Mouse (Mus musculus): ENCODE measurements around the gene Stk32b. TPM values are rescaled to one million over a fixed set of nuclear protein-coding genes. Genes with fewer than 3 reads are reported as not detected.

The Stk32b gene
- polyA plus RNA-seq, 1 experiment from 2014 or later, result 11.6 TPM

DNA sequence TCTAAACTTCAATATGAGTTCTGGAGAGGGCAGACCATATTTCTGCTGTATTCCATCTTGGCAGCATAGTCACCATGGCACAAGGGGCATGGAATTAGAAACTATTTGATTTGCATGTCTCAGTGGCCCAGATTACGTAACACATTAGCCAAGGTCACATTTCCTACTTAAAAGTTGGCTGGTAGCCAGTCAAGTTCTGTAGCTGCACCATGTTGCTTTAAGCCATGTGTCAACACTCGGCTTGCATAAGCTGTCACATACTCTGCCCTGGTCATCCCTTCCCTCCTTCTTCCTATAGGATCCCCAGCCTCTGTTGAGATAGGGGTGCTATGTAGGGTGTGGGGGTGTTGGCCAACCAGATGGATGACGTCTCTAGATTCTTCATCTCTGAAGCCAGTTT lies 196.5 kb downstream of the Stk32b start:
- H3K4me3 ChIP-seq (ENCODE audit: low read depth, low read length), result no peak overlapping the region
- H3K27me3 ChIP-seq (ENCODE audit: control insufficient read depth, insufficient read depth, low read length), result no peaks in the 10 kb centered on the region
- no peaks in the 10 kb centered on the region for H3K36me3 ChIP-seq (ENCODE audit: control insufficient read depth, insufficient read depth, low read length)
- 86% methylated on average over 3 of the region's 3 CpGs for WGBS
- no peaks in the 10 kb centered on the region for H3K4me1 ChIP-seq (ENCODE audit: control insufficient read depth, insufficient read depth, low read length)
- DNase-seq (ENCODE audit: low spot score) (no peak), ATAC-seq (ENCODE audit: insufficient read depth, low FRiP score, low TSS enrichment) (no peak)
- no peaks in the 10 kb centered on the region for H3K9me3 ChIP-seq (ENCODE audit: control insufficient read depth, low read length)
- H3K4me2 ChIP-seq (ENCODE audit: low read depth), result no peak overlapping the region
- no peak overlapping the region for H3K9ac ChIP-seq (ENCODE audit: low read length)
- no peak overlapping the region for H3K27ac ChIP-seq (ENCODE audit: low read depth, low read length)

DNA sequence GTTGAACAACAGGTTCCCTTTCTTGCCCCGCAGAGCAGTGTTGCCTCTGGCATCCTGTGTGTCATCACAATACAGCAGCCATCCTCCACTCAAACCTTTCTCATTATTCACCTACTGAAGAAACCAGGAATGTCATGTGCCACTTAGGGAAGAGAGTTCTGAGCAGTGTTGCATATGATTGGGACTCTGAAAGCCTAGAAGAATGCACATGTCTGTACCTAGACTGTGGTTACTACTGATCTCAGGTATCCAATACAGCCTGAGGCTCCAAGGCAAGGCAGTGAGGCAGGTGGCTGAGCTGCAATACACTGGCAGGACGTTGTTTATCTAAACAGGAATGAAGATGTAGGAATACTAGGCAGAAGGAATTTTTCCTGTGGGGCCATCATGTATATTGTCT lies 204.5 kb downstream of the Stk32b start:
- DNase-seq (ENCODE audit: low spot score), result no peak

DNA sequence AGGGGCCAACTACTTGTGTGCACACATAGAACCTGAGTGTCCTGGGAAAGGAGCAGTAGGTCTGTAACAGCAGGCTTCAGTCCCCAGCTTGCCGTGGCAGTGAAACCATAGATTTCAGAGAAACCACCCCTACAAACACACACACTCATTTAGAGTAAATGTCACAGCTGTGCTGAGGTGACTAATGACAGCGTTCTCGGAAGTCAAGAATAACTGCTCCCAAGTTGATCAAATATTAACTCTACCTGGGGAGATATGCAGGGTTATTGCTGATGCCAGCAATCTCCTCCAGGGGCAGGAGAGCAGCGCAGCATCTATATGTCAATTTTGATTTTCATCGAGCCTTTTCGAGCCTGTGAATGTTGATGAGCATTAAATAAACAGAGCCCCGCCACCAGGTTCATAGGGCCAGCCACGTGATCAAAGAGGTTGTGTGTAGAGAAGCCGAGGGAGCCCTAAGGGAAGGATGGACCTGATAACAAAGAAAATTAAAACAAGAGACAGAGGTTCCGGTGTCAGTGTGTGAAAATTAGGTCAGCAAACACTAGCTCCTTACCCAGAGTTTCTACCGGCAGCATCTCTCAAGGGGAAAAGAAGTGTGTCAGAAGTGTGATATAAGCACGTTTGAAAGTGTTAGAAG lies 210.0 kb downstream of the Stk32b start:
- Histone ChIP-seq H3K4me3 (ENCODE audit: low read depth, low read length) (no peak overlapping the region), H3K4me1 (ENCODE audit: control insufficient read depth, insufficient read depth, low read length) (no peaks in the 10 kb centered on the region), H3K9ac (ENCODE audit: low read length) (no peak overlapping the region), H3K27ac (ENCODE audit: low read depth, low read length) (no peak overlapping the region), H3K9me3 (ENCODE audit: control insufficient read depth, low read length) (no peaks in the 10 kb centered on the region), H3K36me3 (ENCODE audit: control insufficient read depth, insufficient read depth, low read length) (no peaks in the 10 kb centered on the region), H3K27me3 (ENCODE audit: control insufficient read depth, insufficient read depth, low read length) (no peaks in the 10 kb centered on the region), H3K4me2 (ENCODE audit: low read depth) (no peak overlapping the region)
- DNase-seq (ENCODE audit: low spot score) (no peak), ATAC-seq (ENCODE audit: insufficient read depth, low FRiP score, low TSS enrichment) (no peak)
- 75% methylated on average over 12 of the region's 12 CpGs for WGBS

More for the DNA sequence above, 204.5 kb downstream of the Stk32b start:
- H3K4me2 ChIP-seq (ENCODE audit: low read depth), result no peak overlapping the region
- no peaks in the 10 kb centered on the region for H3K4me1 ChIP-seq (ENCODE audit: control insufficient read depth, insufficient read depth, low read length)
- no peaks in the 10 kb centered on the region for H3K9me3 ChIP-seq (ENCODE audit: control insufficient read depth, low read length)
- H3K36me3 ChIP-seq (ENCODE audit: control insufficient read depth, insufficient read depth, low read length), result no peaks in the 10 kb centered on the region
- H3K4me3 ChIP-seq (ENCODE audit: low read depth, low read length), result no peak overlapping the region
- H3K27me3 ChIP-seq (ENCODE audit: control insufficient read depth, insufficient read depth, low read length), result no peaks in the 10 kb centered on the region
- H3K9ac ChIP-seq (ENCODE audit: low read length), result no peak overlapping the region
- ATAC-seq (ENCODE audit: insufficient read depth, low FRiP score, low TSS enrichment), result no peak
- WGBS, result 46% methylated on average over 2 of the region's 2 CpGs
- no peak overlapping the region for H3K27ac ChIP-seq (ENCODE audit: low read depth, low read length)

DNA sequence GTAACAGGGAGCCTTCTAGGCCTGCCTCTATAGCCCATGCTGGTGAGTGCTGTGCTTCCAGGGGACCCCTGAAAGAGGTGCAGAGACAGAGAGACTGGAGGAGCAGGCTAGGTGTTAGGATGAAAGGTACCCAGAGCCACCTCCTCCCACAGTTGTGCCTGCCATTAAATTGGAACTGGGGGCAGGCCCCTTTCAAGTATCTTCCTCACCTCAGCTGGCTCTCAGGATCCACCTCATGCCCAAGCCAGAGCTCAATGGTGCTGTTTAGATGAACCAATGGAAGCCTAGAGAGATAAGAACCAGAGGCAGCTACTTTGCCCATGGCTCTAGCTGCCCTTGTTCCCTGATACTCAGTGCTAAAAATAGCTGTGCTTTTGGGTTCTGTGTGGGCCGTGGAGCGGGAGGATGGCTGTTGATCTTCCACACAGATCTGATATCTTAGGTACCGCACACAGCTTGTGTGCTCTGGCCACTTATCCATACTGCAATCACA lies 221.9 kb downstream of the Stk32b start:
- ATAC-seq (ENCODE audit: insufficient read depth, low FRiP score, low TSS enrichment) (no peak), DNase-seq (ENCODE audit: low spot score) (no peak)
- 90% methylated on average over 3 of the region's 3 CpGs for WGBS
- no peaks in the 10 kb centered on the region for H3K27me3 ChIP-seq (ENCODE audit: control insufficient read depth, insufficient read depth, low read length)
- no peaks in the 10 kb centered on the region for H3K4me1 ChIP-seq (ENCODE audit: control insufficient read depth, insufficient read depth, low read length)
- no peak overlapping the region for H3K27ac ChIP-seq (ENCODE audit: low read depth, low read length)
- no peak overlapping the region for H3K4me3 ChIP-seq (ENCODE audit: low read depth, low read length)
- no peaks in the 10 kb centered on the region for H3K36me3 ChIP-seq (ENCODE audit: control insufficient read depth, insufficient read depth, low read length)
- H3K9ac ChIP-seq (ENCODE audit: low read length), result no peak overlapping the region
- no peak overlapping the region for H3K4me2 ChIP-seq (ENCODE audit: low read depth)
- no peaks in the 10 kb centered on the region for H3K9me3 ChIP-seq (ENCODE audit: control insufficient read depth, low read length)

DNA sequence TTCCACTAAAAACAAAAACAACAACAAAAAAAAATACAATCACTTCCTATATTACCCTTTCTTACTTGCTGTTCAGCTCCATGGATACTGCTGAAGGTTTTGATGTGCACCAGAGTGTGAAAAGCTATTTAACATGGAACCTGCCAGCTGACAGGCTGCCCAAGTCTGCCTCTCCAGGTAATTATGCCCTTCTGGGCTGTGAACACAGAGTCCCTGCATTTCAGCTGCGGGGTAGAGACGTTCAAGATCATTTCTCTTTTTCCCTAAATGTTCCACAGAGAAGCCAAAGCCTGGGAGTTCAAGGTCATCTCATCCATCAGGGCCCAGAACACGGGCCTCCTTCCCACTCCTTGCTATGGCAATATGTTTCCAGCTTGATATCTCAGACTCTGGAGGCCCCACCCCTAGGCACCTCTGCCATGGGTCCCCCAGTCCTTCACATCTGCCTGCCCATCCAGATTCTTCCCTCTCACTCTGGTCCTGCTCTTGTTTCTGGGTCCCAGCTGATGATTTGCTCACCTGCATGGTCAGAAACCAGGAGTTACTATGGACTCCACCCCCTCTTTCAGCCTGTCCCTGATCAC lies 244.9 kb downstream of the Stk32b start:
- Histone ChIP-seq H3K4me2 (ENCODE audit: low read depth) (no peak overlapping the region), H3K27me3 (ENCODE audit: control insufficient read depth, insufficient read depth, low read length) (no peaks in the 10 kb centered on the region), H3K4me3 (ENCODE audit: low read depth, low read length) (no peak overlapping the region), H3K9me3 (ENCODE audit: control insufficient read depth, low read length) (no peaks in the 10 kb centered on the region), H3K9ac (ENCODE audit: low read length) (no peak overlapping the region), H3K27ac (ENCODE audit: low read depth, low read length) (no peak overlapping the region), H3K4me1 (ENCODE audit: control insufficient read depth, insufficient read depth, low read length) (no peaks in the 10 kb centered on the region), H3K36me3 (ENCODE audit: control insufficient read depth, insufficient read depth, low read length) (no peaks in the 10 kb centered on the region)
- WGBS, result 70% methylated on average over 3 of the region's 3 CpGs
- DNase-seq (ENCODE audit: low spot score), result no peak
- ATAC-seq (ENCODE audit: insufficient read depth, low FRiP score, low TSS enrichment), result no peak

DNA sequence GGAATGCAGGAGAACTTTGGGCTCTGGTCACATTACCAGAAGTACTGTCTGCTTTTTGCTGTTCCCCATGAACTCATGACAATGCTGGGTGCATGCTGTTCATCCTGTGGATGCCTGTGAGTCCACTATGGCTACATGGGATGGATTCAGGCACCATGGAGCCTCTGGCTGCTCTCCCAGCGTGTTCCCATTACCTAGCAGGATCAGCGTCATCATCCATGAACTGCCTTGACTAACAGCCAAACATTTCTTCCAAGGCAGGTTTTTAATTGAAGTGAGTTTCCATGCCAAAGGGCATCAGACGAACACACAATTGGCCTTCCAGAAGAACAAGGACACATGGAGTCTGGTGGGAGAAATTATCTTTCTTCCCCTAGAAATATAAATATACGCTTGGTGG lies 245.4 kb downstream of the Stk32b start:
- ATAC-seq (ENCODE audit: insufficient read depth, low FRiP score, low TSS enrichment) (no peak), DNase-seq (ENCODE audit: low spot score) (no peak)
- Histone ChIP-seq H3K27me3 (ENCODE audit: control insufficient read depth, insufficient read depth, low read length) (no peaks in the 10 kb centered on the region), H3K4me1 (ENCODE audit: control insufficient read depth, insufficient read depth, low read length) (no peaks in the 10 kb centered on the region), H3K4me3 (ENCODE audit: low read depth, low read length) (no peak overlapping the region), H3K9me3 (ENCODE audit: control insufficient read depth, low read length) (no peaks in the 10 kb centered on the region), H3K27ac (ENCODE audit: low read depth, low read length) (no peak overlapping the region), H3K4me2 (ENCODE audit: low read depth) (no peak overlapping the region), H3K36me3 (ENCODE audit: control insufficient read depth, insufficient read depth, low read length) (no peaks in the 10 kb centered on the region), H3K9ac (ENCODE audit: low read length) (no peak overlapping the region)
- WGBS, result 88% methylated on average over 4 of the region's 4 CpGs

DNA sequence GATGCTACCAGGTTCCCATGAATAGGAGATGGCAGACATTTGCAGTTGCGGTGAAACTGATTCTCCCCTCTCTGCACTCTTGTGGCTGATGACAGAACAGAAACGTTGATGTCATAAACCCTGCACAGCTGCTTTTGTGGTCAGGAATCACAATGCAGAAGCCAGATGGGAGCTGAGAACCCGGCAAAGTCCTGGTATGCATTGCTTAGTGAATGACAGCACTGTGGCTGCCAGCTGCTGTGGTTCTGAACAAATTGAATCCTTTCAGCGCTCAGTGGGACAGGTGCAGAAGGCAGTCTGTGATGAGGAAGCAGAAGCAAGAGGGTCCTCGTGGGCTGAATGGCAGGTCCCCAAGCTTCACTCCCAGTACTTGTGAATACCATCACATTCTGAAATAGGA lies 247.9 kb downstream of the Stk32b start:
- Histone ChIP-seq H3K9me3 (ENCODE audit: control insufficient read depth, low read length) (no peaks in the 10 kb centered on the region), H3K9ac (ENCODE audit: low read length) (no peak overlapping the region), H3K27me3 (ENCODE audit: control insufficient read depth, insufficient read depth, low read length) (no peaks in the 10 kb centered on the region), H3K36me3 (ENCODE audit: control insufficient read depth, insufficient read depth, low read length) (no peaks in the 10 kb centered on the region), H3K4me3 (ENCODE audit: low read depth, low read length) (no peak overlapping the region), H3K4me2 (ENCODE audit: low read depth) (no peak overlapping the region), H3K27ac (ENCODE audit: low read depth, low read length) (no peak overlapping the region), H3K4me1 (ENCODE audit: control insufficient read depth, insufficient read depth, low read length) (no peaks in the 10 kb centered on the region)
- ATAC-seq (ENCODE audit: insufficient read depth, low FRiP score, low TSS enrichment) (no peak), DNase-seq (ENCODE audit: low spot score) (no peak)
- WGBS, result 75% methylated on average over 5 of the region's 5 CpGs

DNA sequence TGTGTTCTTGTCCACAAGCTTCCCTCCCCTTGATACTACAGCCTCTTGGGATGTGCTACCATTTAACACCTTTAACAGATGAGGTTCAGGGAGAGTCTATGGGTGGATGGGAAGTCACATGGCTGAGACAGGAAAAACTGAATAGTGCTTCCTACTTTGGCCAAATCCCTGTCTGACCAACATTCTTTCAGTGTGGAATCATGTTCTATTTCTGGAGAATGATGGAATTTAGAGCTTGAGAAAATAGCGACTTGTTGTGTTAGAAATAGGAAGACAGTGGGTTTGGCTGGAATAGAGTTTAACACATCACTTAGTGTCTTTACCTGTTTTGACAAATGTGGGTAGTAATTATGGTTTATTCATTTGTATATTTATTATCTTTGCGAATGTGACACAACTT lies 249.3 kb downstream of the Stk32b start:
- no peak overlapping the region for H3K9ac ChIP-seq (ENCODE audit: low read length)
- H3K4me3 ChIP-seq (ENCODE audit: low read depth, low read length), result no peak overlapping the region
- no peaks in the 10 kb centered on the region for H3K36me3 ChIP-seq (ENCODE audit: control insufficient read depth, insufficient read depth, low read length)
- DNase-seq (ENCODE audit: low spot score) (no peak), ATAC-seq (ENCODE audit: insufficient read depth, low FRiP score, low TSS enrichment) (no peak)
- H3K4me1 ChIP-seq (ENCODE audit: control insufficient read depth, insufficient read depth, low read length), result no peaks in the 10 kb centered on the region
- no peak overlapping the region for H3K4me2 ChIP-seq (ENCODE audit: low read depth)
- H3K27me3 ChIP-seq (ENCODE audit: control insufficient read depth, insufficient read depth, low read length), result no peaks in the 10 kb centered on the region
- H3K27ac ChIP-seq (ENCODE audit: low read depth, low read length), result no peak overlapping the region
- no peaks in the 10 kb centered on the region for H3K9me3 ChIP-seq (ENCODE audit: control insufficient read depth, low read length)
- 79% methylated on average over 2 of the region's 2 CpGs for WGBS

DNA sequence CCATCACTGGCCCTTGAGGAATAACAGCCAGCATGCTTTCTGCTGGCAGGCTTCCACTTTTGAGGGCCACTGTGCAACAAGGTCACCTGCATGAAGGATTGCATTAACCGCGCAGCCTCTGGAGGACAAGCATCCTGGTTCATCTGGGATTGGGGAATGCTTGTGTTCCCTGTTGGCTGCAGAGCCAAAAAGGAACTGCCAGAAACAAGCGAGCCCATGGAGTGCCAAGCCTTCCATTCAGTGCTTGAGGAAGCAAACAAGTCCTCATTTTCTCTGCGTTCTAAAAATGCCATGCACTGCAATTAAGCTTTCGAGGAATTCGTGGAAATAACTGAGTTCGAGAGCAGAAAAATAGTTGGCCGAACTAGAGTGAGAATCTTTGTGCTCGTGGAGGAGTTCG lies 251.5 kb downstream of the Stk32b start:
- WGBS, result 96% methylated on average over 10 of the region's 10 CpGs
- no peak for ATAC-seq (ENCODE audit: insufficient read depth, low FRiP score, low TSS enrichment)

More for the DNA sequence above, 251.5 kb downstream of the Stk32b start:
- Histone ChIP-seq H3K9me3 (ENCODE audit: control insufficient read depth, low read length) (no peaks in the 10 kb centered on the region), H3K4me3 (ENCODE audit: low read depth, low read length) (no peak overlapping the region), H3K4me1 (ENCODE audit: control insufficient read depth, insufficient read depth, low read length) (no peaks in the 10 kb centered on the region), H3K4me2 (ENCODE audit: low read depth) (no peak overlapping the region), H3K9ac (ENCODE audit: low read length) (no peak overlapping the region), H3K27me3 (ENCODE audit: control insufficient read depth, insufficient read depth, low read length) (no peaks in the 10 kb centered on the region), H3K36me3 (ENCODE audit: control insufficient read depth, insufficient read depth, low read length) (no peaks in the 10 kb centered on the region), H3K27ac (ENCODE audit: low read depth, low read length) (no peak overlapping the region)
- DNase-seq (ENCODE audit: low spot score), result no peak

Measured in neural tube, embryonic 11.5 days (tissue).